In the genomic region with DNA sequence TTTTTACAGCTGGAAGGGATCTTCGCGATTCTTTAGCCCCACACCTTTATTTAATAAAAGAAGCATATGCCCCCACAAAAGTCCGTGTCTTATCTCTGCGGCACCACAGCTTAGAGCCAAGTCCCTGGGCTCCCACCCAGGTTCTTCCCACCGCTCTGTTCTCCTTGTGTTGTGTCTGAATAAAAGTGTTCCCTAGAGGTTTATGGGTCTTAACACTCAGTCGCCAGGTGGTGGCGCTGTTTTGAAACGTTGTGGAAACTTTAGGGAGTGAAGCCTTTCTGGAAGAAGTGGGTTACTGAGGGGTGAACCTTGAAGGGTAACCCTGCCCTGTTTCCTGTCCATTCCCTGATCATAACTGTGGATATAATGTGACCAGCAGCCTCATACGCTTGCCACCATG, we compare ENCODE assay signal across 9 mouse cellular contexts.
A peak's percentile ranks its signal among the peaks of the same experiment; 100 is the strongest.
DNase-seq lines count a peak whose midpoint lies in the region; ATAC-seq and TF ChIP-seq lines count a peak whose summit lies in the region.
"Had no signal": no experiment of that assay in that cellular context is flagged by ENCODE, and none has a peak within 500 bp of the region (broad histone marks: within the 10 kb centered on the region; RNA-seq: fewer than 3 reads in every experiment).

No protein-coding gene starts in this region.

- ATAC-seq in heart, embryonic 11.5 days (replicated peaks; ENCODE audit: insufficient number of reproducible peaks, low FRiP score, low TSS enrichment) = no peak
- ATAC-seq in limb, embryonic 14.5 days (ENCODE audit: low FRiP score, low read depth) = no peak
- ATAC-seq in inflammation-experienced regulatory T-cells, adult 6 months = no peak

- no peak overlapping the region for H3K4me2 ChIP-seq in heart, embryonic 11.5 days
- no peak overlapping the region for H3K4me2 ChIP-seq in limb, embryonic 14.5 days (replicated peaks; ENCODE audit: low read depth, low read length, severe bottlenecking)
- H3K4me2 ChIP-seq: hindbrain, embryonic 15.5 days had no signal

- no peak overlapping the region for H3K4me3 ChIP-seq in heart, embryonic 11.5 days (ENCODE audit: low read depth, low read length)
- H3K4me3 ChIP-seq in limb, embryonic 14.5 days (replicated peaks; ENCODE audit: low read length) = no peak overlapping the region
- H3K4me3 ChIP-seq: hindbrain, embryonic 15.5 days had no signal

- no peaks in the 10 kb centered on the region for H3K27me3 ChIP-seq in heart, embryonic 11.5 days (ENCODE audit: control insufficient read depth, insufficient read depth, low read length)
- H3K27me3 ChIP-seq in limb, embryonic 14.5 days (ENCODE audit: control insufficient read depth, insufficient read depth, low read length) = no peaks in the 10 kb centered on the region
- H3K27me3 ChIP-seq: hindbrain, embryonic 15.5 days had no signal

- no peaks in the 10 kb centered on the region for H3K9me3 ChIP-seq in heart, embryonic 11.5 days (replicated peaks; ENCODE audit: control insufficient read depth, low read length)
- no peaks in the 10 kb centered on the region for H3K9me3 ChIP-seq in limb, embryonic 14.5 days (ENCODE audit: control insufficient read depth, low read length)
- H3K9me3 ChIP-seq: hindbrain, embryonic 15.5 days had no signal

- no peak for TF ChIP-seq POLR2A in limb, embryonic 14.5 days (IDR thresholded peaks at IDR 0.05; ENCODE audit: borderline replicate concordance, extremely low read depth, insufficient read depth, insufficient read length)

- no peaks in the 10 kb centered on the region for H3K36me3 ChIP-seq in heart, embryonic 11.5 days (ENCODE audit: control insufficient read depth, insufficient read depth, low read length)
- no peaks in the 10 kb centered on the region for H3K36me3 ChIP-seq in limb, embryonic 14.5 days (ENCODE audit: control insufficient read depth, insufficient read depth, low read length)
- H3K36me3 ChIP-seq: hindbrain, embryonic 15.5 days had no signal

- 42% methylated on average over 9 of the region's 9 CpGs for WGBS in heart, embryonic 11.5 days (ENCODE audit: insufficient replicate concordance)
- 40% methylated on average over 9 of the region's 9 CpGs for WGBS in limb, embryonic 14.5 days

- intact Hi-C loops in heart, postnatal 14 days (cut with DNase I) = loop anchor here (2.0 kb wide), 1 partner anchor 436 kb away; no protein-coding TSS in a partner anchor

- H3K4me1 ChIP-seq in heart, embryonic 11.5 days (ENCODE audit: control insufficient read depth, insufficient read depth, low read length) = no peaks in the 10 kb centered on the region
- H3K4me1 ChIP-seq in limb, embryonic 14.5 days (ENCODE audit: control insufficient read depth, insufficient read depth, low read length) = no peaks in the 10 kb centered on the region
- H3K4me1 ChIP-seq: hindbrain, embryonic 15.5 days had no signal

- no peak overlapping the region for H3K27ac ChIP-seq in heart, embryonic 11.5 days (ENCODE audit: low read depth, low read length)
- H3K27ac ChIP-seq in limb, embryonic 14.5 days (replicated peaks; ENCODE audit: low read depth, low read length) = no peak overlapping the region
- H3K27ac ChIP-seq: hindbrain, embryonic 15.5 days had no signal

- peak; percentile 42 to 56 for DNase-seq in heart, postnatal 14 days
- DNase-seq in urinary bladder, adult 2 months (ENCODE audit: low spot score) = peak; percentile 29
- DNase-seq in urinary bladder, postnatal 10 days (ENCODE audit: low spot score) = no peak
- DNase-seq in frontal cortex, postnatal 14 days (ENCODE audit: low spot score in 2 of 2) = peak; percentile 11 to 33
- peak; percentile 20 for DNase-seq in limb, embryonic 14.5 days (ENCODE audit: low spot score)
- DNase-seq in thymus, postnatal 25 days = no peak

- H3K9ac ChIP-seq in heart, embryonic 11.5 days (ENCODE audit: low read depth, low read length) = no peak overlapping the region
- H3K9ac ChIP-seq in limb, embryonic 14.5 days (ENCODE audit: low read depth, low read length, severe bottlenecking) = no peak overlapping the region
- H3K9ac ChIP-seq: hindbrain, embryonic 15.5 days had no signal

Comparison
In these comparisons a context has a peak if more than half of its experiments do, and no peak if none do; other contexts are left out.
1. DNase-seq: peak in heart, postnatal 14 days (2 of 2), urinary bladder, adult 2 months (single experiment), frontal cortex, postnatal 14 days (2 of 2) and limb, embryonic 14.5 days (single experiment); none in urinary bladder, postnatal 10 days (single experiment) and thymus, postnatal 25 days (single experiment).